Mouse (Mus musculus): Measurements from ENCODE around the gene Erich6b.

DNA sequence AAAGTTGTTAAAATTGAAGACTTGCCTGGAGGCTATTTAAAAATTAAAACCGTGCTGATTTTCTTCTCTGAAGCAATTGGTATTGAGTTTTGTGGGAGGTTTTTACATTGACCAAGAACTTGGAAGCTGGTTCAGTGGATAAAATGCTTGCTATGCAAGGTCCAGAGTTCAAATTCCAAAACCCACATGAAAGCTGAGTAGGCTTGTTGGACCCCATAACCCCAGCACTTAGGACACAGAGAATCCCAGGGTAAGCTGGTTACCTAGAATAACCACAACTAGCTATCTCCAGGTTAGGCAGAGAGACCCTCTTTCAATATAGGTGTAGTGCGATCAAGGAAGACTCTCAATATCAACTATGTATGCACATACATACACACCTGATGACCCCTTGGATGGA, 32.9 kb upstream of the Erich6b start:
- no peak for TF ChIP-seq CTCF (IDR thresholded peaks at IDR 0.05; ENCODE audit: low read depth)
- no peak for TF ChIP-seq EP300 (IDR thresholded peaks at IDR 0.05; ENCODE audit: low read depth)
